Mouse (Mus musculus): Measurements from ENCODE around the gene Arhgap27. TPM values are rescaled to one million over a fixed set of nuclear protein-coding genes. Genes with fewer than 3 reads are reported as not detected.
"Not testable (repeated sequence)": the region's sequence is repeated elsewhere in the genome, so short reads cannot be mapped to it uniquely, and the experiment has no call there.

The Arhgap27 gene
- polyA plus RNA-seq, 1 experiment from 2014 or later = 3.4 TPM

GRCm38 (mm10) chr11:103332186-103332889 is 31.2 kb downstream of the Arhgap27 start:
- no peaks in the 10 kb centered on the region for H3K9me3 ChIP-seq (replicated peaks; ENCODE audit: control insufficient read depth, low read length)
- WGBS (ENCODE audit: insufficient replicate concordance) = 26% methylated on average over 18 of the region's 18 CpGs
- H3K9ac ChIP-seq (ENCODE audit: low read depth, low read length) = no peak overlapping the region; the same call in 1 of the 2 replicates
- H3K27me3 ChIP-seq (ENCODE audit: control insufficient read depth, insufficient read depth, low read length) = peaks cover 24% of the 10 kb centered on the region
- H3K4me1 ChIP-seq (ENCODE audit: control insufficient read depth, insufficient read depth, low read length) = peaks cover 10% of the 10 kb centered on the region; the same call in 1 of the 2 replicates
- H3K4me3 ChIP-seq (ENCODE audit: low read depth, low read length) = peak overlapping the region; percentile 38
- H3K27ac ChIP-seq (ENCODE audit: low read depth, low read length) = no peak overlapping the region
- no peak for ATAC-seq (replicated peaks; ENCODE audit: insufficient number of reproducible peaks, low FRiP score, low TSS enrichment)
- H3K36me3 ChIP-seq (ENCODE audit: control insufficient read depth, insufficient read depth, low read length) = no peaks in the 10 kb centered on the region
- H3K4me2 ChIP-seq = peak overlapping the region; percentile 67

DNA sequence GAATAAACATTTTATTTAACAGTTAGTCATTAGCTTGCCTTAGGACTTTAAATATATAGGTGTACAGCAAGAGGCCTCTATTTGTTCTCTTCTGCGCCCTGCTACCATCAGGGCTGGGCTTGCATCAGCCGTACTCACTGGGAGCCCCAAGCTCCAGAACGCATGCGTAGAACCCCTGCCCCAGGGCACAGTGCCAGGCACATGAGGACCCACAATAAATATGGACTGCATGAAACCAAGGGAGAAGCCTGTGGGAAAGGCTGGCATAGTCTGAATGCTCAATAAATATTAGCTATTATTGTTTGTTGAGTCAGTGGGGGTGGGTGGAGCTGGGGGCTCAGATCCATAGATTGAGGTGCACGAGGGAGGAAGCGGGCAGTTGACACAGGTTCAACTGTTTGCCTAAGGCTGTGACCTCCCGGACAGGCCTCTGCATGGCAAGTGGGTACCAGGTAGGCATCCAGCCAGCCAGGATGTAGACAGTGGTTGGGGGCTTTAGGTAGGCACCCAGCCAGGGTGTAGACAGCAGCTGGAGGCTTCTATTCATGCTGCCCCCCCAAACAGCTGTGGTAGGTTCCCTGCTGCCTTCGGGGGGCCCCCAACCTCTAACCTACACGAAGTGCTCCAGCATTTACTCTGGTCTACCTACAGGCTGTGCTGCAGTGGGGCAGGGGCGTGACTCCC is 31.8 kb downstream of the Arhgap27 start:
- WGBS (ENCODE audit: insufficient replicate concordance) = 89% methylated on average over 10 of the region's 10 CpGs
- ATAC-seq (replicated peaks; ENCODE audit: insufficient number of reproducible peaks, low FRiP score, low TSS enrichment) = no peak
- H3K27me3 ChIP-seq (ENCODE audit: control insufficient read depth, insufficient read depth, low read length) = peaks cover 24% of the 10 kb centered on the region
- H3K36me3 ChIP-seq (ENCODE audit: control insufficient read depth, insufficient read depth, low read length) = no peaks in the 10 kb centered on the region
- H3K27ac ChIP-seq (ENCODE audit: low read depth, low read length) = no peak overlapping the region
- H3K4me3 ChIP-seq (ENCODE audit: low read depth, low read length) = no peak overlapping the region
- no peak overlapping the region for H3K9ac ChIP-seq (ENCODE audit: low read depth, low read length)
- no peak overlapping the region for H3K4me2 ChIP-seq
- H3K9me3 ChIP-seq (replicated peaks; ENCODE audit: control insufficient read depth, low read length) = no peaks in the 10 kb centered on the region
- H3K4me1 ChIP-seq (ENCODE audit: control insufficient read depth, insufficient read depth, low read length) = peaks cover 10% of the 10 kb centered on the region; the same call in 1 of the 2 replicates

GRCm38 (mm10) chr11:103330651-103331319 is 32.7 kb downstream of the Arhgap27 start:
- H3K27me3 ChIP-seq (ENCODE audit: control insufficient read depth, insufficient read depth, low read length) = peaks cover 24% of the 10 kb centered on the region
- no peak for ATAC-seq (replicated peaks; ENCODE audit: insufficient number of reproducible peaks, low FRiP score, low TSS enrichment)
- 60% methylated on average over 7 of the region's 7 CpGs for WGBS (ENCODE audit: insufficient replicate concordance)
- no peaks in the 10 kb centered on the region for H3K36me3 ChIP-seq (ENCODE audit: control insufficient read depth, insufficient read depth, low read length)
- H3K4me3 ChIP-seq (ENCODE audit: low read depth, low read length) = no peak overlapping the region
- no peak overlapping the region for H3K4me2 ChIP-seq
- H3K9ac ChIP-seq (ENCODE audit: low read depth, low read length) = no peak overlapping the region
- H3K9me3 ChIP-seq (replicated peaks; ENCODE audit: control insufficient read depth, low read length) = no peaks in the 10 kb centered on the region
- no peak overlapping the region for H3K27ac ChIP-seq (ENCODE audit: low read depth, low read length)
- H3K4me1 ChIP-seq (ENCODE audit: control insufficient read depth, insufficient read depth, low read length) = peaks cover 10% of the 10 kb centered on the region; the same call in 1 of the 2 replicates

GRCm38 (mm10) chr11:103326950-103327349 is 36.5 kb downstream of the Arhgap27 start:
- no peaks in the 10 kb centered on the region for H3K36me3 ChIP-seq (ENCODE audit: control insufficient read depth, insufficient read depth, low read length)
- H3K27me3 ChIP-seq (ENCODE audit: control insufficient read depth, insufficient read depth, low read length) = peaks cover 5% of the 10 kb centered on the region
- H3K4me3 ChIP-seq (ENCODE audit: low read depth, low read length) = no peak overlapping the region
- H3K4me1 ChIP-seq (ENCODE audit: control insufficient read depth, insufficient read depth, low read length) = no peaks in the 10 kb centered on the region
- 15% methylated on average over 5 of the region's 5 CpGs for WGBS (ENCODE audit: insufficient replicate concordance)
- no peak for ATAC-seq (replicated peaks; ENCODE audit: insufficient number of reproducible peaks, low FRiP score, low TSS enrichment)
- H3K9me3 ChIP-seq (replicated peaks; ENCODE audit: control insufficient read depth, low read length) = no peaks in the 10 kb centered on the region
- H3K27ac ChIP-seq (ENCODE audit: low read depth, low read length) = no peak overlapping the region
- H3K9ac ChIP-seq (ENCODE audit: low read depth, low read length) = no peak overlapping the region
- H3K4me2 ChIP-seq = no peak overlapping the region

DNA sequence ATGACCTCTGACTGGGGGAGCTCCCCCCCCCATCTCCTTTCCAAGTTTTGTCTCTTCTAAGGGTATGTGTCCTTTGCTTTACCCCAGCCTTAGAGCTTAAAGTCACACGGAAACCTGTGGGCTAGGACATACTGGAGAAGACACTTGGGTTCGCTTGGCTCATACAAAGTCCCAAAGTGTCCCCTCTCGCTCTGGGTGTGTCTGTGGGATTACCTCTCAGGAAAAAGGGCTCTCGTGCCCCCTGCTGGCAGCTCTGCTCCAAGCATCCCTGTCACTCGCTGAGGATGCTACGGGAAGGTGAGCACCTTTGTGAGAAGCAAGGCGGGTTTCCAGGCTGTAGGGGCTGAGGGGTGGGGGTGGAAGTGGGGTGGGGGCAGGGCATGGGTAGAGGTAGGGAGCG is 38.3 kb downstream of the Arhgap27 start:
- Histone ChIP-seq H3K36me3 (ENCODE audit: control insufficient read depth, insufficient read depth, low read length) (no peaks in the 10 kb centered on the region), H3K9ac (ENCODE audit: low read depth, low read length) (no peak overlapping the region), H3K27me3 (ENCODE audit: control insufficient read depth, insufficient read depth, low read length) (peaks cover 5% of the 10 kb centered on the region), H3K4me1 (ENCODE audit: control insufficient read depth, insufficient read depth, low read length) (no peaks in the 10 kb centered on the region), H3K27ac (ENCODE audit: low read depth, low read length) (no peak overlapping the region), H3K9me3 (replicated peaks; ENCODE audit: control insufficient read depth, low read length) (no peaks in the 10 kb centered on the region), H3K4me3 (ENCODE audit: low read depth, low read length) (no peak overlapping the region), H3K4me2 (no peak overlapping the region)
- ATAC-seq (replicated peaks; ENCODE audit: insufficient number of reproducible peaks, low FRiP score, low TSS enrichment) = no peak
- WGBS (ENCODE audit: insufficient replicate concordance) = 10% methylated on average over 8 of the region's 8 CpGs

GRCm38 (mm10) chr11:103324723-103325122 is 38.8 kb downstream of the Arhgap27 start:
- WGBS (ENCODE audit: insufficient replicate concordance) = 52% methylated on average over 13 of the region's 13 CpGs
- ATAC-seq (replicated peaks; ENCODE audit: insufficient number of reproducible peaks, low FRiP score, low TSS enrichment) = no peak
- no peak overlapping the region for H3K4me2 ChIP-seq

DNA sequence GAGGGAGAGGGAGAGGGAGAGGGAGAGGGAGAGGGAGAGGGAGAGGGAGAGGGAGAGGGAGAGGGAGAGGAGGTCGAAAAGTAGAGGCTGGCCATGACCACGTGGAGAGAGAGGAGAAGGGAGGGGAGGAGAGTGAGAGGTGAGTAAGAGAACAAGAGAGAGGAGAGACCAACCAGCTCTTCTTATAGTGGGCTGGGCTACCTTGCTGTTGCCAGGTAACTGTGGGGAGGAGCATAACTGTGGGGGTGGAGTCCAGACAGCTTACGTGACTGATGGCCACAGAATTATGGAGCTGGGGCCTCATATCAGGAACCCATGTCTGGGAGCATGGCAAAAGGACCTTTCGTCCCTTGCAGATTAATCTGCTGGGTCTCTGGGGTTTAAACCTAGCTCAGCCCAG is 40.7 kb downstream of the Arhgap27 start:
- not testable (repeated sequence) for H3K4me2 ChIP-seq; H3K27me3 ChIP-seq (ENCODE audit: control insufficient read depth, insufficient read depth, low read length); H3K36me3 ChIP-seq (ENCODE audit: control insufficient read depth, insufficient read depth, low read length); ATAC-seq (replicated peaks; ENCODE audit: insufficient number of reproducible peaks, low FRiP score, low TSS enrichment); H3K9ac ChIP-seq (ENCODE audit: low read depth, low read length); H3K4me3 ChIP-seq (ENCODE audit: low read depth, low read length); H3K4me1 ChIP-seq (ENCODE audit: control insufficient read depth, insufficient read depth, low read length); H3K9me3 ChIP-seq (replicated peaks; ENCODE audit: control insufficient read depth, low read length); H3K27ac ChIP-seq (ENCODE audit: low read depth, low read length)
- 44% methylated on average over 4 of the region's 4 CpGs for WGBS (ENCODE audit: insufficient replicate concordance)

More at GRCm38 (mm10) chr11:103324723-103325122, 38.8 kb downstream of the Arhgap27 start:
- Histone ChIP-seq H3K27ac (ENCODE audit: low read depth, low read length) (no peak overlapping the region), H3K9ac (ENCODE audit: low read depth, low read length) (no peak overlapping the region), H3K4me3 (ENCODE audit: low read depth, low read length) (no peak overlapping the region), H3K4me1 (ENCODE audit: control insufficient read depth, insufficient read depth, low read length) (no peaks in the 10 kb centered on the region), H3K36me3 (ENCODE audit: control insufficient read depth, insufficient read depth, low read length) (no peaks in the 10 kb centered on the region), H3K27me3 (ENCODE audit: control insufficient read depth, insufficient read depth, low read length) (peaks cover 5% of the 10 kb centered on the region), H3K9me3 (replicated peaks; ENCODE audit: control insufficient read depth, low read length) (no peaks in the 10 kb centered on the region)

DNA sequence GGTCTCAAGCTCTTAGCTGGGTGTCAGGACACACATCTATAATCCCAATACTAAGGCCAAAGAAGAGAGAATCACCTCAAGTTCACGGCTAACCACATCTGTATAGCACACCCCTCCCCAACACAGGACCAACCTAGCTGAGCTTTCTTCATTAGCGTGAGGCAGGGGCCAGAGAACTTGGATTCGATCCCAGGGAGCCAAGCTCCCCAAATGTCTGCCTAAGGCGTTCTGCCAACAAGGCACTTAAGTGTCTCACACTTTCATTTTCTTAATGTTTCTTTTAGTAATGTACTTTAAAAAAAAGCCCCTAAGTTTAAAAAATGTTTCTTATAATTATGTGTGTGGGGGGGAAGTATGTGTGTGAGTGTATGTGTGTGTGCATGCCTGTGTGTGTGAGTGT is 42.8 kb downstream of the Arhgap27 start:
- Histone ChIP-seq H3K4me2 (no peak overlapping the region), H3K27me3 (ENCODE audit: control insufficient read depth, insufficient read depth, low read length) (peaks cover 5% of the 10 kb centered on the region), H3K27ac (ENCODE audit: low read depth, low read length) (no peak overlapping the region), H3K9me3 (replicated peaks; ENCODE audit: control insufficient read depth, low read length) (no peaks in the 10 kb centered on the region), H3K4me3 (ENCODE audit: low read depth, low read length) (no peak overlapping the region), H3K36me3 (ENCODE audit: control insufficient read depth, insufficient read depth, low read length) (no peaks in the 10 kb centered on the region), H3K4me1 (ENCODE audit: control insufficient read depth, insufficient read depth, low read length) (no peaks in the 10 kb centered on the region), H3K9ac (ENCODE audit: low read depth, low read length) (no peak overlapping the region)
- WGBS (ENCODE audit: insufficient replicate concordance) = 60% methylated on average over 4 of the region's 4 CpGs
- ATAC-seq (replicated peaks; ENCODE audit: insufficient number of reproducible peaks, low FRiP score, low TSS enrichment) = no peak
